Mouse (Mus musculus) heart, adult 11 months (tissue): ENCODE data around the gene 1700018B08Rik.

Experiments
- DNase-seq: peaks from one replicate; pipeline ENCODE4 v3.0.0; 2022

Gene 1700018B08Rik

DNA sequence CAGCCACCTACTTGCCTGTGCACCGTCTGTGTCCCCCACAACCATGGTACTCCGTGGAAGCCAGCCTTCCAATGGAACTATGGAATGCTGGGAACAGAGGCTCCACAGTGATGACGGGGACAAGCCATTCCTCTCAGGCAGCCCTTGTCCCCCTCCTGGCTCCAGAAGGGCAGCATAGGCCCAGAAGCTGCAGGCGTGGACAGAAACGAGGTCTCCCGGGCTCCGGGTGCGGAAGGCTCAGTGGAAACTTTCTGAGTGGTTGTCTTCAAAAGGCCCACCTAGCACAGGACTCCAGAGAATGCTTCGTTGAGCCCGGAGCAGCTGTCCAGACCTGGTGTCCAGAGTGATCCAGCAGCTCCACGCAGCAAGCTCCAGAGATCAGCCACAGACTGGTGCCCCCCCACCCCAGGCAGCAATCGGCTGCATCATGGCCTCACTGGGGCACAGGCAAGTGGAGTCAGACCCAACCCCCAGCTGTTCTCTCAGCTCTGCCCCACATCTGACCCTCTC is at the start of gene 1700018B08Rik:
TSS of gene 1700018B08Rik (minus strand) at position 45 of the 510 bp plus-strand sequence.
- DNase-seq = peak; percentile 81

DNA sequence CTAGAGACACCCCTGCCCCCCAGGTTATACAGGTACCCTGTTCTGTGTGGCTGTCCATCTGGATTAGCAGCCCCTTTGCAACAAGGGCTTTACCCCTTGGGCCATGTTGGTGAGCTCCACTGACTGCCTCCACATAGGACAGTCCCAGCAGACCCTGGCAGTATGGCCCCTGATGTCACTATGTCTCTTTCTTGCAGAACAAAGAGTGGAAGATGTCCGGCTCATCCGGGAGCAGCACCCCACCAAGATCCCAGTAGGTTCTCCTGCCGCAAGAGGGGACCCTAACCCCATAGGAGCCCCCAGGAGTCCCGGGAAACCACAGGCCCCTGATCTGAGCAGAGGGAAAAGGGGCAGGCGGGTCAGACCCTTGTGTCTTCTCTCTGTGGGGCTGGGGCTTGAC is 49.2 kb upstream of the 1700018B08Rik start:
- peak; percentile 92 for DNase-seq

DNA sequence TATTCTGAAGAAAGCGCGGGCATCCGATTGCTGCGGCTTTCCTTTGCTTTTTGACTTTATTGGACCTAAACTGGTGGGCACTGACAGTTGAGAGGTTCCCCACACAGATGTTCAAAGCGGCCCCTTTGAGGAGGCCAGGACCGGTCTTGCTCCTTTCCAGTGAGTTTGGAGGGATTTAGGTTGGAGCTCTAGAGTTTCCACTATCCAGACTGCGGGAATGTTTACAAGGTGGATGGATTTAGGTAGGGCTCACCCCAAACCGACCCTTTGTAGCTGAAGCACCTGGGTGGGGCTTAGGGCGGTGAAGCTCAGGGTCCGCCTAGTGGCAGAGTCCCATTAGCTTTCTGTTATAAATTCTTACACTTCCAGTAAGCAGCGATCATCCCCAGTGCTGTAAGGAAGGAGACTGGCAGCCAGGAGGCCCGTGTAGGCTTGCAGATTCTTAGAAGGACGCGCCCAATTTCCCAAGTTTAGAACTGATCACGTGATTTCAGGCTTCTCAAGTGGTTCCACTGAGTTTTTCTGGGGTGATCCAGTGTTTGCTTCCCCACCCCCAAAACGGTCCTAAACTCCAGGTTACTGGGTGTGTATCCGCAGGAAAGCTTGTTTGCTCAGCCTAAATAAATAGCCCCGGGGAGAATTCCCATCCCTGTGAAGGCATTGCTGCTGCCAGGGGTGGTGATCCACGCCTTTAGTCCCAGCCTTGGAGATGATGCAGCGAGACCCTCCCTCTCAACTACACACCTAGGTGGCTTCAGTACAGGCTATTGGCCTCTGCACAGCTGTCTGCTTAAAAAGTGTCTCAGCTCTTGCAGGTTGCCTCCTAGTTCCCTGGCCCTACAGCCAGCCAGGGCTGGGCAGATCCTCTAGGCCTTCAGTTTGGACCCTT is 47.3 kb upstream of the 1700018B08Rik start:
- DNase-seq = peak; percentile 97

DNA sequence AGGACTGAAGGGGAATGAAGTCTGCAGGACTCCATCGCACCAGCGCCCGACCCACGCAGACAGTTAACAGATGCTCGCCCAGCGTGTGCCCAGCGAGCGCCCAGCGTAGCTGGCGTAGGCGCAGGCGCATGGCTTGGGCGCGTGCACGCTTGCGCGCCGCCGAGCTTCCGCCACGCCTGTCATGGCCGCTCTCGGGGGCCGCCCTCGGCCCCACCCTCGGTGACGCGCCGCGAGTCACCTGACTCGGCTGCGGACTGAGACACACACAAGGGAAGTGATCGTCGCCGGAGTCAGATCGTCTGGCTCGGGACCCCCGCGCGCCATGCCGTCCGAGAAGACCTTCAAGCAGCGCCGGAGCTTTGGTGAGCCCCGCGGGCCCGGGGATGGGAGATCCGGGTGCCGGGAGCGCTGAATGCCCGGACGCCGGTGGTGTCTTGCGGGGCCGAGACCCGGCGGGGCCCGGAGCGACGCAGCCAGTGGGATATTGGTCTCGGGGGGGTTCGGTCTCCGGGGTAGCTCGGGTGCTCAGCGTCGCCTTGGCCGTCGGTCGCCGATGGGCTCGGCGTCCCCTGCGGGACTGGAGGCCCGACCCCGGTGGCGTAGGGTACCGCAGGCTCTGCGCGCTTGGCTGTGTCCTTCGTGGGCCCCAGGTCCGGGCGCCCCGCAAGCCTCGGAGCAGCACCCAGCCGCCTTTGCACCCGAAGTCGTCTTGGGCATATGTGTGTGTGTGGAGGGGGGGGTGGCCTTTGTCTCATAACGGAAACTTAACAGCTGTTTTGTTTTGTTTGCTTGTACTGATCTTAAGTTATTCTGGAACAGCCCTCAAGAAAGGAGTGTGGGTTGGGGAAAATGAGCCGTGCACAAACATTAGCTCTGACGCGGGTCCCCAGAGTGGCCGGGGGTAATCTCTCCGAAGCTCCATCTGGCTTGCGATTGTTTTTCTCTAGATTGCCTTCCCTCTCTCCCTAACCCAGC is 46.4 kb upstream of the 1700018B08Rik start, which contains the start of gene Map1lc3b:
TSS of gene Map1lc3b (plus strand) at position 159 of the 975 bp plus-strand sequence.
- DNase-seq = peak; percentile 100

DNA sequence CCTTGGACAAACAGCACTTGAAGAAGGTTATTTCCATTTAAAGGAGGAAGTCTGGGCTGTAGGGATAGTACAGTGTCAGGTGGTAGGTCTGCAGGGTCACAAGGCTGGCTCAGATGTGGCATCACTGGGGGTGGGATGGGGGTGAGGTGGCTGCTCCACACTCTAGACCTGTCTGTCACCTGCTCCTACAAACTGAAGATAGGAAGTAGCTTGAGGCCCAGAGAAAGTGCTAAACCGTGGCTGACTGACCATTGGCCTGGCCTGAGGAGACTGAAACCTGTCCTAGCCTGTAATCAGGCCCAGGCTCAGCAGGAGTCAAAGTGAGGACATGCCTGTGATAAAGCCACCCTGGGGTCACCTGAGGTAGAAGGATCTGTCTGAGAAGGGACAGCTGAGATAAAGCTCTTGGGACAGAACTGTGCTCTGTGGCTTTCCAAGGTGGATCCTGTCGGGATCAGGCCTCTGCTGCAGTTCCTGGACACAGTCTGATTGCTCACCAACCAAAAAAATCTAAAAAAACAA is 45.1 kb upstream of the 1700018B08Rik start:
- DNase-seq = peak; percentile 91

DNA sequence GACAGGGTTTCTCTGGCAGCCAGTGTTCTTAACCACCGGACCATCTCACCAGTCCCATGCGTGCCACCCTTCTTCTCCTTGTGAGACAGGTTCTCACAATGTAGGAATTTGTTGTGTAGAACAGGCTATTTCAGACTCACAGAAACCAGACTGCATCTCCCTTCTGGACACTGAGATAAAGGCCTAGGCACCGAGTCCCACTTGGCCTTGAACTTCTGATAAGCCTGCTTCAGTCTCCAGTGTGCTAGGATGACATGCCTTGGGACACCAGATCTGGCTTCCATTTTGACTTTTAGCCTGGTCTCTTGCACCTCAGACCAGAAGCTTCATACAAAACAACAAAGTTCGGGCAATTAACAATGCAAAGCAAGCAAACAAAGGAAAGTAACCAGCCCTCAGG is 44.6 kb upstream of the 1700018B08Rik start:
- no peak for DNase-seq

DNA sequence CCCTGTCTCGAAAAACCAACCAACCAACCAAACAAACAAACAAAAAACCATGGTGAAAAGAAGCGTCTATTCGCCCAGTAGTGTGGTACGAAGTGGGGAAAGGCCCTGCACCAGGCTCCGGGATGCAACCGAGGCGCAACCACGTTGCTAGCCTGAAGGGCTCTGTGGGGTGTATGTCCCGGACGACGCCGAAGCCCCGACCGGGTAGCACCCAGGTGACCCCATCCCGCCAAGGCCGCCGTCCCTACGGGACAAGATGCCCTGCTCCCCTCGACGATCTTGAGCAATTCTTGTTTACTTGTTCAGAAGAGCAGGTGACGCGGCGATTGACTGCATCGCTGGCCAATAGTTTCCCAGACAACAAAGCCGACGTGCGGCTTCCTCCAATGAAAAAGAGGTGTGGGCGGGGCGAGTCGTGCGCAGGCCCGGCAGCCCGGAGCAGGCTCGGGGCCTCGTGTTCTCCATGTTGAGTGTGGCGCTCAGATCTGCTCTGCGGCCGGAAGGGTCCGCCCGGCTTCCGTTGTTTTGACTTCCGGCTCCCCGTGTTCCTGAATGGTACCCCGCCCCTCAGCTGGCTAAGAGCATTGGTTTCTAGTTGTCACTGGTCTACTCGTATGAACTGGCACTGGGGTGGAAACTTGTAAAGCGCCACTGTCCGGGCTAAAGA is 41.2 kb upstream of the 1700018B08Rik start:
- peak; percentile 100 for DNase-seq

DNA sequence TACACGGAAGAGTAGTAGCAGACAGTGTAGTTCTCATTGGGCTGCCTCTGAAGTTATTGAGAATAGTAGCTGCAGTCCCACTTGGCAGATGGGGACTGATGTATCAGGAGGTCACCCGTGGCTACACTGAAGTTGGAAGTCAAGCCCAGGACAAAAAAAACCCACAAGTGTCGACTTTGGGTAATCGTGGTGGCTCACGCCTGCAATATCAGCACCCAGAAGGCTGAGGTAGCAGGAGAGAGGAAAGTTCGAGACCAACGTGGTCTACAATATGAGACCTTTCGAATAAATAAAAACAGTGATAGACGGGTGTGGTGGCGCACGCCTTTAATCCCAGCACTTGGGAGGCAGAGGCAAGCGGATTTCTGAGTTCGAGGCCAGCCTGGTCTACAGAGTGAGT is 40.6 kb upstream of the 1700018B08Rik start:
- DNase-seq = peak; percentile 92

DNA sequence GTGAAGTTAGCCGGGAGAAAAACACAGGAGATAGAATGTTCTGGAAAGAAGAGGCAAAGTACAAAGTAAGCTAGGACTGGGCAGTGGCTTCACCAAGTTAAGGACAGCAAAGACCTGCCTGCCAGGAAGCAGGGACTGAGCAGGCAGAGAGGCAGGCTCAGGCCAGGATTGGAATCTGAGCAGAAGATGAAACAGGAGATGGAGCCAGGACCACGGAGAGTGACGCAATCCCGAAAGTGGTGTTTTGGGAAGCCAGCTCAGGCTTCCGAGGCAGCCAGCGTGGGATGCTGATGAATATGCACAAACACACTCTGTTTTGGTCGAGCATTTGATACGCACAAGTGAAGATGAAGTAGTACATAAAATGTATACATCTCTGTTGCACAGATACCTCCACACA is 39.5 kb upstream of the 1700018B08Rik start:
- DNase-seq = peak; percentile 94

DNA sequence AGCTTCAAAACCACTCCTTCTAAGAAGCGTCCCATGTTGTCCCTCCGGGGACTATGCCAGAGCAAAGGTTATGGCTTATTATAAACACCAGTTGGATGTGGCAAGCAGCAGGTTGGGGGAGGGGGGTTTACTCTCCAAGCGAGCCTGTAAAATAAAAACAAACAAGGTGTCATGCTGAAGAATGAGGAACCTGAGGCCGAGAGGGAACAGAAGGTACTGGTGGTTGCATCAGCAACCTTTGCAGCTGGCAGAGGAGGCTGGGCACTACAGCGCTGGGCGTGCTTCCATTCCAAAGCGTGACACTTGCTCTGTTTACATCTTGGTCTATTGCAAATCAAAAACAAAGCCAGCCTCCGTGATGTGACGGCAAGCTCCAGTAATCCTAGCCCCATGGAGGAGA is 36.3 kb upstream of the 1700018B08Rik start:
- no peak for DNase-seq

DNA sequence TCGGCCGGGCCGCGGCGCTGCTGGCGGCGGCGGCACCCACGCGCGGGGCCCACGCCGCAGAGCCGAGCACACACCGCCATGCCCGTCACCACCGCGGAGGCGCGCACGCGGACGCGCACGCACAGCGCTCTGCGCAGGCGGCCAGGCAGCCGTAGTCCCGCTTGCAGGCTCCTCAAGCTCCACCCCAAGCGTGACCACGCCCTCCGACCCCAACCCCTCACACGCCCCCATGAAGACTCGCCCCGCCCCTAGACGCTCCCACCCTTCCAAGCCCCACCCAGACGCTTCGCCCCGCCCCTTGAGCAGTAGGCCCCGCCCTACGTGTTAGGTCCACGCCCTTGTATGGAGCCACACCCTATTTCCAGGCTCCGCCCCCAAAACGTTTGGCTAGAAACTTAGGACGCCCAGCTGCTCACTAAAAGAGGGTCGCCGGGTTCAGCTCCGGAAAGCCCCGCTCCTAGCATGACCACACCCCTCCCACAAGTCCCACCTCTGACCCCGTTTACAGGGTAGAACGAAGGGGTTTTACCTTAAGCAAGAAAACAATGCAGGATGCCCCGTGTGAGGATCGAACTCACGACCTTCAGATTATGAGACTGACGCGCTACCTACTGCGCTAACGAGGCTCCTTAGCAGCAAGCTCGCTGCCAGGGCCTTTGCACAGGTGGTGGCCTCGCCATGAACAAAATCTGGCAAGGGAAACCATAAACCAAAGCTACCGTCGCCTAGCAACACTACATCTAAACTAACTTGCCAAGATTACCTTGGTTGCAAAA is 34.7 kb upstream of the 1700018B08Rik start, which contains the start of gene Fbxo31:
TSS of gene Fbxo31 (minus strand) at position 131 of the 776 bp plus-strand sequence.
- DNase-seq = peak; percentile 99

DNA sequence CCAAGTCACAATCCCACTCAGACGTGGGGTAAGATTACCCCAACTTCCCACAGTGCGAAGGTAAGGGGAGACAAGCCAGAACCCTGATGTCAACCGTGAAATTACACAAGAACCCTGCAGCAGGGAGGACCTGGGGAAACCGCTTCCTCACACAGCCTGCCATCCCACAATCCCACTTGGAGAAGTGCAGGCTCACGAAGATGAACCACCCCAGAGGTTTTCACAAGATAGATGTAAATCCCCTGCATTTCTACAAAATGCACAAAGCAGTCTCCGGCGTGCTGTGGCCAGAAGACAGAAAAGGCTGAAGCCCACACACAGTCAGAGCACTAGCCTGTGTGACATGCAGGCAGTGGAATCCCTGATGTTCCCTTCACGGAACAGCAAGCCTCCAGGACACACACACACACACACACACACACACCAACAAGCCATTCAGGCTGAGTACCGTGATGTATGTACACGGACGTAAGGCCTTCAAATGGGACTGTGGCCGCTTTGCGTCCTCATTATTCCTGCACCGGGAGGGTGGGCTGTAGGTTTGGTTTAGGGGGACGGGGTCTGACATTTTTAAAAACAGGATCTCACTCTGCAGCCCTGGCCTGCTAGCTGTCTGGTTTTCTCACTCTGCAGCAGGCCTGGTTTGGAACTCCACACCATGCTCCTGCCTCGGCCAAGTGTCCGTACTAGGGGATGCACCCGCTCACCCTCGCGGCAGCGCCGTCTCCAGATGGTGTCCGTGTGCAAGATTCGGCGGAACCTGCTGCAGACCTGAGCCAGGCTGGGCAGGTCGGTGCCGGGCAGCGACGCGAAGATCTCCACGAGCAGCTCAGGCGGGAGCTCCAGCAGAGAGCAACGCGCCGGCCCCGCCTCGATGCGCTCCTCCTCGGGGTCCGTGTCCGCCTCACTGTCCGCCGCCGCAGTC is 33.9 kb upstream of the 1700018B08Rik start:
- no peak for DNase-seq

DNA sequence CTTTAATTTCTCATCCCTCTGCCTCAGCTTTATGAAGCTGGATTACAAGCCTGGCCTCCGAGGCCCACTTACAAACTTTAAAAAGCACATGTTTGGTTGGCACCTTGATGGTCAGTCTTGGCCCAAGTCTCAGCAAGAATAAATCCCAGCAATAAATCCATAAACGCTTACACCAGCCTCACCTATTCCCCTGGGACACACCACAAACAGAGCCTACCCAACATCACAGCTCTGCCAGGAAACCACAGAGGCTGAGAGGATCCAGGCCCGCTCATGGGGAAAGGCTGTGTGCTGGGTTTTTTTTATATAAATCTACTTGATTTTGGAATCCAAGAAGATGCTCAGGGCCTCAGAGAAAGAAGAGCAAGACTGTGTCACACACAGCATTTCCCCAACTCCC is 31.5 kb upstream of the 1700018B08Rik start:
- DNase-seq = no peak

DNA sequence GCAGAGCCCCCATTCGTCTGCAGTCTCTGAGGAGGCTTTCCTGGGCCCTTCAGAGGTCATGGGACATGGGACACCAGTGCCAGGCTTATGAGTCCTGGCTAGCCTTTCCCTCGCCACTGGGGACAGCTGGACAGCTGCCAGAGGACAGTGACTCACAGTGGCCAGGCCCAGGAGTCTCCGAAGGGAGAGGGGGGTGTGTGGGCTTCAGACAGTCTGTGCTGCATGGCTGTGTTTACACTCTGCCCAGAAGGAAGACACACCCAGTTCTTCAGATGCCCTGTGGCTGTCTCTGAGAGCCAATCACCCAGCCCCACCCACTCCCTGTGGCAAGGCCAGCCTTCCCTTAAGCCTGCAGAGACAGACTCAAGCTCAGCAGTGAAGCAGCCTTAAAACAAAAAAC is 29.2 kb upstream of the 1700018B08Rik start:
- peak; percentile 98 for DNase-seq

DNA sequence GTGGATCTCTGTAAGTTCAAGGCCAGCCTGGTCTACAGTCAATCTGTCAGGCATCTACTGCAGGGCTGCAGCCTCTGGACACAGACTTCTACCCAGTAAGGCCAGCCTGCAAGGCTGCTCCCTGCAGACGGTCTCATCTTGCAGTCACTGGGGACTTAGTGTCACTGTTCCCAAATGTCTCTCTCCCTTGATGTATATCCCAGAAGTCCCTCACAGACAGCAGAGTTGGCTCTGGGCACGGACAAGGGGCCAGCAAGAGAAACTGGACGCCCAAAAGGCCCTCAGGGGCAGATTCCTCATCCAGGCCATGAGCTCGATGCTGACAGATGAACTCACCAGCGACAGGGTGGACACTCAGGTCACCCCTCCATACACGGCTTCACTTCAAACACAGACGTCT is 28.0 kb upstream of the 1700018B08Rik start:
- no peak for DNase-seq

DNA sequence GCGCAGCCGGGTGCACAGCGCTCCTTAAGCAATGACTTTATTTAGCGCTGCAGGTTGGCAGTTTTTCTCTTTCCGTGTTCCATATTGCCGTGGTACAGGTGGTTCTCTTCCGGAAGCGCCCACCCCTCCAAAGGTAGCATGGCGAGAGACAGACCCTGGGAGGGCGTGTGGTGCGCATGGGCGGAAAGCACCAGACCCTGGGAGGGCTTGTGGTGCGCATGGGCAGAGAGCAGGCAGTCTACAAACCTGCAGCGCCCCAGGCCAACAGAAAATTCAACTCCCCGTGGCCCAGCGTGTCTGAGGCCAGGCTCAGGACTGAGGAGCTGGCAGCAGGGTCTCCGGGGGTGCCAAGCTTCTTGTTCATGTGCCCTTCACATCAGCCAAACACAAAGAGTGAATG is 26.7 kb upstream of the 1700018B08Rik start:
- no peak for DNase-seq

DNA sequence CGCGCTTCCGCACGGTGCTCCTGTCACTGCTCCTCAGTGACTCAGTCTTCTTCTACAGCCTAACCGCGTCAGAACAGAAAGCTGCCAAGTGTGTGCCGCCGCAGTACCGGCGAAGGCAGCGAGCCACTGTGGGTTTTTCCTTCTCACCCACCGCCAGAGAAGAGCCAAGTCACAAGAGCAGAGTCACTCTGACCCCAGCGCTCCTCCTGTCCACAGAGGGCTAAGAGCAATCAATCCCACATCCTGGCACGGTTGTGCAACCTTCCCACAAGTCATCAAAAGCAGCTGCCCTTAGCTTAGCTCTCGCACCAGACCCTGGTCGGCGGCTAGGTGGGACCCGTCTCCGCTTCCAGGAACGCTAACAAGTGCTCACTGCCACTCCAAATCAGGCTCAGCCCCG is 26.2 kb upstream of the 1700018B08Rik start:
- DNase-seq = no peak

DNA sequence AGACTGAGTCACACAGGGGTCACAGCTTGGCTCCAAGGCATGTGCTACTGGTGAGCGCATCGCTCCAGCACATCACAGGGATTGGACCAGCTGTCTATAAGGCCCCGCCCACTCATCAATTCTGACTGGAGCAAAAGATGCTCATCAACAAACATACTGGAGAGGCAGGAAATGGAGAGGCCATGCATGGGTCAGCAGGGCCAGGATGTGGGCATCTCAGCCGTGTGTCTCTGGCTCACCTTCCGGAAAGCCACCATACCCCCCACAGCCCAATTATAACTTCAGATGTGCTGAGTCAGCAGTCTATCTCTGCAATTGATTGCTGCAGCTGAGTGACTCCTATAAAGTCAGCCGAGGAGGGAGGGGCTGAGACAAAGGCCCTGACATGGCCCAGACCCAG is 24.2 kb upstream of the 1700018B08Rik start:
- no peak for DNase-seq

DNA sequence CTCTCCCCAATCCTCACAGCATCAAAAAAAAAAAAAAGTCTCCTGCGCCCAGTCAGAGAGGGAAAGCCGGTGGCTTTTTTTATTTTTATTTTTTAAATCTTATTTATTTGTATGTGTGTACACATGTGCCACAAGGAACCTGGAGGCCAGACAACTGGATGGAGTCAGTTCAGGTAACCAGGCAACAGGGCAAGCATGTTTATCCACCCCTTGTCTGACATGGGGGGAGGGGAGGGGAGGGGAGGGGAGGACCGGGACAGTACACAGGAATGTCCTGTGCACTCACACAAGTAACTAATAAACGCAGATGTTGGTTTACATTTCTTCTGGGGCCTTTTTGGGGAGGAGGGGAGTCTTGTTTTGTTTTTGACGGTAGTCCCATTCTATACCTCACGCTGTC is 19.6 kb upstream of the 1700018B08Rik start:
- no peak for DNase-seq

DNA sequence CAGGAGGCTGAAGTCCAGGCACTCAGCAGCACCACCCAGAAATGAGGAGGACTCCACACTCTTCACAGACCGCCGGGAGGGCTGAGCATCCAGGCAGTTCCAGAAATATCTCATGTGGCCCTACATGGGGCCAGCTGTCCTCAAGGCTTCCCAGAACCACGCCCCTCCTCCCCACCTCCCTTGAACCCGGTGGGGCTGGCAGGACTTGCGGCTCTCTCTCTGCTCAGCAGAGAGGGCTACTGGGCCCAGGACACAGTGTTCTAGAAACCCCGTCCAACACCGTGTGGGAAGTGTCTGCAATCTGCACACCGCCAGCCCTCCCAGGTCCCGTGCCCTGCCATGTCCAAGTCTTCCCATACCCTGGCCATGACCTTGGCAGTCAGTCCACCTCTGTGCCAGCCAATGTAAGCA is 18.8 kb upstream of the 1700018B08Rik start:
- DNase-seq = peak; percentile 99
